Mouse (Mus musculus) heart, postnatal 14 days (tissue): Measurements from ENCODE around the gene Gcc2. TPM values are rescaled to one million over a fixed set of nuclear protein-coding genes. Genes with fewer than 3 reads are reported as not detected.
"Not testable (repeated sequence)": the region's sequence is repeated elsewhere in the genome, so short reads cannot be mapped to it uniquely, and the experiment has no call there.

ENCODE experiments used
- DNase-seq, 2 experiments: peaks; one replicate each; pipeline ENCODE4 v3.0.0; 2021 to 2022
- intact Hi-C: fragments of 180-260 bp; cut with DNase I; formaldehyde crosslinking; loops from one replicate; pipeline ENCODE4 v1.15.1; 2025
- long read RNA-seq, 2 experiments: library from polyadenylated mRNA; stranded (forward); transcript quantifications; one replicate each; pipeline ENCODE4 v2.0.0; 2021
- total RNA-seq, 2 experiments: library from RNA; stranded (reverse); gene quantifications; 2 replicates each; pipeline ENCODE4 v1.2.3; 2021

Gcc2 gene
- total RNA-seq, result 10 to 100 TPM; 23.2 to 27.2 TPM
- long read RNA-seq, experiment 1, full-length matches to known transcripts, result 7 of 9 reads
- long read RNA-seq, experiment 1, partial matches to known transcripts, result 2 of 9 reads
- long read RNA-seq, experiment 1, other reads (novel, unspliced or antisense), result 0 of 9 reads
- long read RNA-seq, experiment 2, full-length matches to known transcripts, result 4 of 6 reads
- long read RNA-seq, experiment 2, partial matches to known transcripts, result 2 of 6 reads
- long read RNA-seq, experiment 2, other reads (novel, unspliced or antisense), result 0 of 6 reads

DNA sequence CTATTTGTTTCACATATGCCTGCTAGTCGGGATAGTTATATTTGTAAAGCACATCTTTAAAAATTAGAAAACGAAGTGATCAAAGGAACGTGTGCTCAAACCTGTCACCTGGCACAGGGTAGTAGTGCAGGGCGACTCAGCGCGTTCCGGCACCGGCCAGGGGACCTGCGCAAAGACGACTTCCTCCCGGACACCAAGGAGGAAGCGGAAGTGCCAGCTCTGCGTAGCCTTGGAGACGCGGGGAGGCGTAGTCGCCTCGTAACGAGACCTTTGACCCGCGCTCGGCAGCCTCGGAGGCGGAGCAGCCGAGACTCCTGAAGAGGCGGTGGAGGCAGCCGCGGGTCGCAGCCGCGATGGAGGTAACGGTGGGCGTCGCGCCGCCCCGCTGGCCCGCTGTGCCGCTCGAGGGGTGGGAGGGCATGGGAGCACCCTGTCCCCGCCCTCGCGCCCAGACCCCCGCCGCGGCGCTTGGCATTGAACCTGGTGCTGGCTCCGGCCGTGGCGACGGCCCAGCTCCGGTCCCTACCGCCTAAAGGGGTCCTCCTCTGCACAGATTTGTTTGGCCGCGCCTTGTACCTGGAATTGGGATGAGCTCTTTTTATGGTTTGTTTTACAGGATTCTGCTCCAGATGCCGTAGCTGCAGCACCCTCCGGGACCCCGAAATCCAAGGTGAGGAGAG, at the start of gene Gcc2:
Gcc2 (plus strand) TSS at position 285 of the 680 bp plus-strand sequence.
- DNase-seq, result peak; percentile 91 to 94
- intact Hi-C loops, result loop anchor here (5.0 kb wide), 1 partner anchor 67 kb away; the partner anchor contains the start of gene Lims1

DNA sequence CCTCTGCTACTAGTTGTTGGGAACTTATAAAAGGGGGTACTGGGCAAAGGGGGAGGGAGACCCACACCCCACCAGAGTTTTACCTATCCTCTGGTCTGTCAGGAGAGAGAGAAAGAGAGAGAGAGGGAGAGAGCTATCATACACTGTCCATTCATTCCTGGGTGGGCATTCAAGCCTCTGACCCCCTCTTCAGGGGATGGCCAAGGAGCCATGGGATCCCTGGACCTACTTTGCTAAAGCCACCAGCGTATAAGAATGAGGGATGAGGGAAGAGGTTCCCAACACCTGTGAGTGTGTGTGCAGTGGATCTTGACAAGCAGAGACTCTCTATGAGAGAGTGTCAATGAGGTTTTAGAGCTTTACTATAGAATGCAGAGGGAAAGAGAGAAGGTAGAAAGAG, 49.3 kb upstream of the Gcc2 start:
- intact Hi-C loops, result no loop called here
- no peak for DNase-seq

DNA sequence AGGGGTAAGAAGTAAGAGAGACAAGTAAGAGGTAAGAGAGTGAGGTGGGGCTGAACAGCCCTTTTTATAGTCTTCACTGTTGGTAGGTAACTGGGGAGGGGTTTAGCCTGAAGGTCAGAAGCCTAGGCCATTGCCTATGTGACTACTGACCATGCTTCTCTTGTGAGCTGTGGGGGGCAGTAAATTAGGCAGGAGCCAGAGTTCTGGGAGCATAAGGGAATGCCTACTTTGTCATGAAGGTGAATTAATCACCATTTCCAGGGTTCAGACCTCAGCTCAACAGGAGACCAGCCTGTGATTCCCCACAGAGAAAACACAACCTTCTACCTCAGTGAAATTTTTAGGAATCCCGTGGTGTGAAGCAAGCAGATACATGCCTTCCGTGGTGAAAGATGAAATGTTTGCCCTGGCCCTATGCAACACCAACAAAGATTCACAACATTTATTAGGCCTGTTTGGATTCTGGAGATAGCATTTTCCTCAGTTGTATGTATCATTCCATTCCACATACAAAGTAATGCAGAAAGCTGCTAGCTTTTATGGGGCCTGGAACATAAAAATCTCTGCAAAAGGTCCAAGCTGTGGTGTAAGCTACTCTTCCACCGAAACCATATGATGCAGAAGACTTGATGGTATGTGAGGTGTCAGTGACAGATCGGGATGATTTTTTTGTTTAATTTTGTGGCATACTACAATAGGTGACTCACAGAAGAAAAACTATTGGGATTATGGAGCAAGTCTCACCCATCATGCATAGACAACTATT, 48.5 kb upstream of the Gcc2 start:
- no peak for DNase-seq
- intact Hi-C loops, result no loop called here

DNA sequence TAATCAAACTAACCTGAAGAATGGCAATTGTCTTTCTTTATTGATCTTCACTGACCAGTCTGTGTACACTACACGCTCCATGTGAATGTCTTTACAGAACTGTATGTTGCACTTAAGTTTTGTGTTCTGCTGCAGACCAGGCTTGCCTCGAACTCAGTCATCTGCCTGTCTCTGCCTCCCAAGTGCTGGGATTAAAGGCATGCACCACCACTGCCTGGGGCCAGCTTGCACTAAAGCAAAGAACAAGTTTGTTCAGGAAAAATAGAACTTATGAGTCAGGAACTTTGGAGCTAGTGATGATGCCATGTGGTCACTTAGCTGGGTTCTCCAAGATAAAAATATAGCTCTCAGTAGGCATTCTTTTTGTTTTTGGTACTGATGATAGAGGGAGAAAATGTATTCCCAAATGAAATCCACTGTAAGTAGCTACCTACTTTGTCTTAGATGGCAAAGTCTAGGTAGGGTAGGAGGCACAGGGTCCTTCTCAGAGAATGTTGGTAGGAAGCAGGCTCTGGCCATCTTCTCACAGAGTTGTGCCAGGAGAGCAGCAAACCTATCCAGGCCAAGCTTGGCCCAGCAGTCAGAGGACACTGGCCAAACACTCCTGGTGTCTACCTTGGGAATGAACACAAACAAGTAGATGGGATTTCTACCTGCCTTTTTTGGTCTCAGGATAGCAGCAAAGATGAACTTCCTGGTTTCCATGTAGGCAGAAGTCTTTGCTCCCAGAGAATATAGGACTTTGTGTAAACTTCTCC, 45.4 kb upstream of the Gcc2 start:
- no peak for DNase-seq
- intact Hi-C loops, result no loop called here

DNA sequence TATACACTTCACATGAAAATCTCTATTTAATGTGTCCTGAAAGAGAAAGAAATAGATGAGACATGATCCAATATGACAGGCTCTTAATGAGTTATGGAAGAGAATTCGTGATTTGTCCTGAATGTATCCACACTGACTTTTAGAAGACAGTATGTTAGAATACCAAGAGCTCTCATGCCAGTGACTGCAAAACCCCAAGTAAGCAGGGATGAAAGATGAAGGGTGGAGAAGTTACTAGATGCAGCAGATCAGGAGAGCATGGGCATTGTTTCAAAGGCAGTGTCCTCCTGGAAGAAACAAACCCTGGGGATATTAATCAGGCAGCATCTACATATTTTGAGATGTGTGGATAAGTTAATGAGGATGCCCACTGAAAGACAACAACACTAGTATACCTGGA, 44.8 kb upstream of the Gcc2 start:
- DNase-seq, result no peak
- intact Hi-C loops, result no loop called here

DNA sequence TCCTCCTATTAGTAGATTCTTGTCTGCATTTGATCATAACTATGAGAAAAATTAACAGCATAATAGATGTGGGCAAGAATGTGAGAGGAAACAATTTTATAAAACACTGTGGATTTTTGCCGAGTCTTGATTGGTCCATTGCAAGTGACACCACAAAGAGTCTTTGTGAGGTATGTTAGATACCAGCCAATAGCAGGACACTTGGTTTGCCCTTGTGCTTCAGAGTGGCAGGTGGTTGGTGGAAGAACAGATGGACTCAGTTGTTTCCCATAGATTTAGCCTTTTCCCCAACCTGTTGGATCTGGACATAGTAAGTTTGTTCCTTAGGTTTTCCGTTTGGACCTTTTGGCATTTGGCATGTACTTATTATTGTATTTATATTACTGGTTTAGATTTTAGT, 44.1 kb upstream of the Gcc2 start:
- DNase-seq, result no peak
- intact Hi-C loops, result no loop called here

DNA sequence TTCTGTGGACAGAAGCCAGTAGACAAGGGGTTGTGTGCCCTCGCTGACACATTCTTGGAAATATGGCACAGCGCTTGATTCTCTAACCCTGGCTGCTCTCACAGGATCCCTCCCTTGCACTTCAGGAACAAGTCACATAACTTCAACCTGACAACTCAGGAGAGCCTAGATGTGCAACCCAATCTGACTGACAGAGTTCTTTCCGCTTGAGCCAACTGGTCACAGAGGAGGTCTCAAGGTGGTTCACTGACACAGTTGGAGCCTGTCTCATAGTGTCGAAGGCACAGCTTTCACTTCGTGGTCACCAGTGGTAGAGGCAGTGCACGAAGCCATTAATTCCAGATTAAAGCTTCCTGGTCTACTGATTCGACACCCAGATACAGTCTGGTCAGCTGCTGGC, 43.1 kb upstream of the Gcc2 start:
- no peak for DNase-seq

DNA sequence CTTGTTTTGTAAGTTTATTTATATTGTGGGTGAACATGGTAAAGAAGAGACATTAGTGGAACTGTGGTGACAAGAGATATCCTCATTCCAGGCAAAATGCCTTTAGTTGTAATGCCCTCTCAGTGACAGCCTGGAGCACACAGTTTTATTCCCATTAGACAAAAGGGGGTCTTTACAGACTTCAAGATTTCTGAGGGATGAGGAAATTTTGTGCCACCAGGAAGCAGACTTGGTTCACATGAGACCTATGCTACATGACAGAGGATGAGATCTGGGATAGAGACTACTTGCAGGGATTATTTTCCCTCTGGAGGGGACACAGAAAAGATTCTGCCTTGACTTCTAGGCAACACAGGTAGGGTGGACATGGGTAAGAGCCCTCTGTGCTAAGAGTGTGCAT, 40.8 kb upstream of the Gcc2 start:
- intact Hi-C loops, result no loop called here
- DNase-seq, result no peak

More for the DNA sequence above, 43.1 kb upstream of the Gcc2 start:
- intact Hi-C loops, result no loop called here

DNA sequence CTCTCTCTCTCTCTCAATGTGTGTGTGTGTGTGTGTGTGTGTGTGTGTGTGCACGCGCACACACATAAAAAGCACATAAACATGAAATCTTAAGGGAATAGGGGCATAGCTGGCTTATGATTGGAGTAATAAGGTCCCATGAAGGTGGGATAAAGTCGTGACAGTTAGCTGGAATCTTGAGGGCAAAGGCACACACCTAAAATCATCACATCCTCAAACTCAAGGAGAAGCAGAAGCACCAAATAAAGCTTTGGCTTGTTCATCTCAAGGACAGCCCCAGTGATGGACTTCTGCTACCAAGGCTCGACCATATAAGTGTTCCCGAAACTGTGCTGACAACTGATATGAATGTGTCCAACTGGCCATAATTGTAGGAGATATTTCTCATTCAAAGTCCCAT, 40.4 kb upstream of the Gcc2 start:
- no peak for DNase-seq
- intact Hi-C loops, result no loop called here

DNA sequence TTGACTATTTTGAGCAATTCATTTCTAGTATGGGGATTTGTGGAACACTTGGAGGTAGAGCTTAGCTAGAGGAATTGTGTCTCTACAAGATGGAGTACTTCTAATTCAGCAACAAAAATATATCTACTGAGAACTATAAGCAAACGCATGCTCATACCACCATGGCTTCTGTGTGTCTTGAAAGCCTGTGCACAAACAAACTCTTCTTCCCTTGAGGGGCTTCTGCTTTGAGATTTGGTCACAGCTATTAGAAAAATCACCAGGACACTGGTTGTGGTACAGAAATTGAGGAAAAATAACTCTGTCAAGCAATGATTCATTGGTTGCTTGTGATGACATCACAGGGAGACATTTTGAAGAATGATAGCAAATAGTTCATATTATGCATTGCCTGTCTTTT, 39.9 kb upstream of the Gcc2 start:
- intact Hi-C loops, result no loop called here

DNA sequence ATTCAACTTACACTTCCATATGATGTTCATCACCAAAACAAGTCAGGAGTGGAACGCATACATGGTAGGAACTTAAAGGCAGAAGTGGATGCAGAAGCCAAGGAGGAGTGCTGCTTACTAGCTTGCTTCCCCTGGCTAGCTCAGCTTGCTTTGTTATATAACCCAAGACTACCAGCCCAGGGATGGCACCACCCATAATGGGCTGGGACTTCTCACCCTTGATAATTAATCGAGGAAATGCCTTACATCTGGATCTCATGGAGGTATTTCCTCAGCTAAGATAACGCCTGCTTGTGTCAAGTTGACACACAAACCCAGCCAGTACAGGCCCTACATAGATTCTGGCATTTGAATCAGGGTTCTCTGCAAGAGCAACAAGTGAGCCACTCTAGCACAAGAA, 37.9 kb upstream of the Gcc2 start:
- DNase-seq, result no peak
- intact Hi-C loops, result no loop called here

More for the DNA sequence above, 39.9 kb upstream of the Gcc2 start:
- no peak for DNase-seq

DNA sequence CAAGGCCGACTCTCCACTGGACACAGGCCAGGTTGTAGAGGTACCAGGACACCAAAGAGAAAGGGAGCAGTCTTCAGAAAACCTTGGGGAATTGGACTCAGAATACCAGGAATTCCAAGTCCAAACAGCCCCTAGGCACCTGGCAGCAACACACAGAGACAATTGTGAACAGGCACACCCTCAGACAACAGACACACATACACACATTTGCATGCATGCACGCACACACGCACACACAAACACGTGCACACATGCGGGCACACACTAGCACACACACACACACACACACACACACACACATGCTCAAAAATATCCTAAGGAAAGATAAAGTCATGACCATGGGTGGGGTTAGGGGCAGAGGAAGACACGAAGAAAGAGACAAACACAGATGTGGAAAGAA, 34.6 kb upstream of the Gcc2 start:
- intact Hi-C loops, result no loop called here
- peak in 1 of 2 experiments; percentile 26 for DNase-seq

DNA sequence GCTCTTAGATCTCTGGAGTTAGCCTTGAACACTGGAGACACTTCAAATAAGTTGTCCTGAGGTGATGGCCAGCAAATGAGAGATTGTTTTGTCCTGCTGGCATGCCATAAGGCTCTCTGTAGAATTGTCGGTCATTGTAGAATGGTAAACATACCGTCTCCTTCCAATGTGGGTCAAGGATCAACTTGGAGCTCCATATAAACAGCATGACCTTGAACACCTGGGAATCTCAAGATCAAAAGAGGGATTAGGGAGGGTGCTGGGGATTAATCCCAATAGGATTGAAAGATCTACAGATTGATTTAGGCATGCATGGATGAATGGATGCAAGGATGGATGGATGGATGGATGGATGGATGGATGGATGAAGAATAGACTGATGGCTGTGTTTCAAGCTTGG, 33.7 kb upstream of the Gcc2 start:
- DNase-seq, result peak in 1 of 2 experiments; percentile 39
- intact Hi-C loops, result not testable (repeated sequence)

DNA sequence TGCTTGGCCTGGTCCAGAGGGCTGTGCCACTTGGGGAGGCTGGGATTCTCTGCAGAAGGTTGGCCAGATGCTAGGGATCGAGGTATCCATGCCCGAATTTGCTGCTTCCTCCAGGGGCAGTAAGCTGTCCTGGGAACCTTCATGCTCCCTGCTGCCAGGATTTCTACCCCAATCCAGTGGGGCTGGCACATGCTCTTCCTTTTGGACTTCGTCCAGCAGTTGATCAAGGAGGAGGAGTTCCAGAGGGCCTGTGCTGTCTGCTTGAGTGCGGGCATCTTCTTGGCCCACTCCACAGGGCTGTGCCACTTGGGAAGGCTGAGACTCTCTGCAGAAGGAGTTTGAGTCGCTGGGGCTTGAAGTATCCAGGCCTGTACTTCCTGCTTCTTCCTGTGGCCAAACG, 32.1 kb upstream of the Gcc2 start:
- DNase-seq, intact Hi-C loops: not testable (repeated sequence)

DNA sequence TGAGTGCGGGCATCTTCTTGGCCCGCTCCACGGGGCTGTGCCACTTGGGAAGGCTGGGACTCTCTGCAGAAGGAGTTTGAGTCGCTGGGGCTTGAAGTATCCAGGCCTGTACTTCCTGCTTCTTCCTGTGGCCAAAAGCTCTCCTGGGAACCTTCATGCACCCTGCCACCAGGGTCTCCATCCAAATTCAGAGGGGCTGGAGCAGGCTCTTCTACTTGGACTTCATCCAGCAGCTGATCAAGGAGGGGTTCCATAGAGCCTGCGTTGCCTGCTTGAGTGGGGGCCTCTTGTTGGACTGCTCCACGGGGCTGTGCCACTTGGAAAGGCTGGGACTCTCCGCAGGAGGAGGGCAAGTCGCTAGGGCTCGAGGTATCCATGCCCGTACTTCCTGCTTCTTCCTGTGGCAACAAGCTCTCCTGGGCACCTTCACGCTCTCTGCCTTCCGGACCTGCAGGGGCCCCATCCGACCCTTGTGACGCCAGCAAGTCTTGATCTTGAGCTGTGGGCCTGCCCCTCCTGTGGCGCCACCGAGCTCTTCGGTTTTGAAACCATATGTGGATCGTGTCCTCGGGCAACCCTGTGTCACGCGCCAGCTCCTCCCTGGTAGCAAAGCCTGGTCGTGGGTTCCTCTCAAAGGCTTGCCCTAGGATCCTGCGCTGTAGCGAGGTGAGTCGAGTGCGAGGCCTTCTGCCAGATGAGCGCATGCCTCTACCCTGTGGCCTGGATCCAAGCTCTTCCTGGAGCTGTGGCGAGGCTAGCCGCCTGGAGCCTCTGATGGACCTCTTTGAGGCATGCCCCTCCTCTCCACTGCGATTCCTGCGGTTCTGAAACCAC, 31.1 kb upstream of the Gcc2 start:
- peak; percentile 58 to 69 for DNase-seq
- intact Hi-C loops, result not testable (repeated sequence)

DNA sequence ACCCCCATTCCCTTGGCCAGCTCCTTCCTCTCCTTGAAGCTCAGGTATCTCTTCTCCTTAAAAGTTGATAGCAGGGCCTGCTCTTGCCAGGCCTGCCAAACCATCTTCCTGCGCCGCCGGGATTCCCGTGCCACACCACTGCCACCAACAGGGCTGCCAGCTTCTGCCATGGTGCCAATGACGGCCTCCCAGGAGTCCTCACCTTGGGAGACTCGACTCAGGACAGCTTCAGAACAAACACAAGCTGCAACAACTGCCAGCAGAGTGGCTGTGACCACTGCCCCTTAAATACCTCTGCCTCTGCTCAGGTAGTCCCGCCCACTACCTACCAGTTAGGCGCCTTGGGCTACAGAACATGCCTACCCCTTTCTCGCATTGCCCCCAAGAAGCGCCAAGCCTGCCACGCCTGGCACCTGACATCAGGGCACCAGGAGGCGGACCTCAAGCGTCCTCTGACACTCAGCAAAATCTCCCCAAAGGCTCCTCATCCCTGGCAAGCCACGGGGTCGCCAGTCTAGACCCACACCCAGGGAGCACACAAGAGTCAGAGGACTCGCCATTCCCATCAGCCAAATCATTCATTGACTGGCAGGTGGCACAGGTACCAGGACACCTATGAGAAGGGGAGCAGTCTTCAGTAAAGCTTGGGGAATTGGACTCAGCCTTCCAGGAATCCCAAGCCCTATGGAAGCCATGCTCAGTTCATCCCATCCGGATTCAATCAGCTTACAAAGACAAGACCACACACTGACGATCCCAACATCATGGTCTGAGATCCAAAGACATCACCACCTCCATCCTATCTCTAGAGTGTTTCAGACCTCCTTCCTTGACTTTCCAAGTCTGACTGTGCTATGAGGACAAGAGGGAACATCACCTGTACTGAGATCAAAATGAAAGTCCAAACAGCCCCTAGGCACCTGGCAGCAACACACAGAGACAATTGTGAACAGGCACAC, 30.2 kb upstream of the Gcc2 start, which contains the start of gene AW822073:
AW822073 (minus strand) TSS at position 104 of the 959 bp plus-strand sequence.
- DNase-seq, result peak in 1 of 2 experiments; percentile 41
- intact Hi-C loops, result not testable (repeated sequence)

DNA sequence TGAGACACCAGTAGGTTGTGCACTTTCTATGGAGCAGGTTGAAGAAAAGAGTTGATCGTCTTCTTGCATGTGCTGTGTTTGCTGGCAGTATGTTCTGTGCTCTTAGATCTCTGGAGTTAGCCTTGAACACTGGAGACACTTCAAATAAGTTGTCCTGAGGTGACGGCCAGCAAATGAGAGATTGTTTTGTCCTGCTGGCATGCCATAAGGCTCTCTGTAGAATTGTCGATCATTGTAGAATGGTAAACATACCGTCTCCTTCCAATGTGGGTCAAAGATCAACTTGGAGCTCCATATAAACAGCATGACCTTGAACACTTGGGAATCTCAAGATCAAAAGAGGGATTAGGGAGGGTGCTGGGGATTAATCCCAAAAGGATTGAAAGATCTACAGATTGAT, 28.9 kb upstream of the Gcc2 start:
- intact Hi-C loops, DNase-seq: not testable (repeated sequence)

DNA sequence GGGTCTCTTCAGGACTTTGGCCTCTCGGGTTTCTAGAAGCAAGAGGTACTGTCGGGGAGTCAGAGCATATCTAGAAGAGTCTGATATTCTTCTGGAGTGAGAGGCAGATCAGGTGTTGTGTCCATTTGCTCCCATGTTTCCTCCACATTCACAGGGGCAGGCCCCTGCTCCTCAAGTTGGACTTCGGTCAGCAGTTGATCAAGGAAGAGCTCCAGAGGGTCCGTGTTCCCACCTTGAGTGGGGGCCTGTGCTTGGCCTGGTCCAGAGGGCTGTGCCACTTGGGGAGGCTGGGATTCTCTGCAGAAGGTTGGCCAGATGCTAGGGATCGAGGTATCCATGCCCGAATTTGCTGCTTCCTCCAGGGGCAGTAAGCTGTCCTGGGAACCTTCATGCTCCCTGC, 27.5 kb upstream of the Gcc2 start:
- intact Hi-C loops, result not testable (repeated sequence)
- peak in 1 of 2 experiments; percentile 39 for DNase-seq
